Mouse (Mus musculus) ES-E14 (cell line): ENCODE results near the gene Tpst1. TPM values are rescaled to one million over a fixed set of nuclear protein-coding genes. Genes with fewer than 3 reads are reported as not detected.

Source experiments
- DNase-seq: peaks from one replicate; pipeline ENCODE4 v3.0.0-alpha.2; 2013; ENCODE audit warnings: low read depth, low spot score
- H3K27ac ChIP-seq: 2 replicates; pipeline ENCODE4 v1.5.1; 2012; ENCODE audit warnings: low read depth, mild to moderate bottlenecking, low read length, moderate library complexity, mixed read lengths; ENCODE audit not compliant: poor library complexity, insufficient read depth, severe bottlenecking
- H3K36me3 ChIP-seq: 2 replicates; pipeline ENCODE4 v1.6.1; 2012; ENCODE audit warnings: mild to moderate bottlenecking, low read length, moderate library complexity, mixed read lengths; ENCODE audit not compliant: control insufficient read depth, poor library complexity, insufficient read depth, severe bottlenecking
- H3K4me1 ChIP-seq, 2 experiments: fragments of 150-350 bp in 1 of 2; sonication (generic) in 1 of 2; 2 replicates each; pipeline ENCODE4 v1.6.1; 2012; ENCODE audit warnings: low read length in 2 of 2, mild to moderate bottlenecking in 1 of 2, mixed read lengths in 1 of 2; ENCODE audit not compliant: control insufficient read depth in 2 of 2, insufficient read depth in 2 of 2, poor library complexity in 1 of 2
- H3K4me3 ChIP-seq, 2 experiments: fragments of 150-350 bp in 1 of 2; sonication (generic) in 1 of 2; 2 replicates each; pipeline ENCODE4 v1.5.1; 2012; ENCODE audit warnings: low read length in 2 of 2, low read depth in 1 of 2, mild to moderate bottlenecking in 1 of 2, mixed read lengths in 1 of 2; ENCODE audit not compliant: insufficient read depth in 1 of 2, poor library complexity in 1 of 2, severe bottlenecking in 1 of 2
- H3K9ac ChIP-seq: 2 replicates; pipeline ENCODE4 v1.6.1; 2012; ENCODE audit warnings: low read depth, mild to moderate bottlenecking, low read length, mixed read lengths; ENCODE audit not compliant: poor library complexity, insufficient read depth, severe bottlenecking
- H3K9me3 ChIP-seq: fragments of 150-350 bp; sonication (generic); 2 replicates; pipeline ENCODE4 v1.6.1; 2012; ENCODE audit warnings: low read depth, mild to moderate bottlenecking, low read length; ENCODE audit not compliant: control insufficient read depth, insufficient read depth
- CHD2 ChIP-seq: IDR thresholded peaks from 2 replicates; pipeline ENCODE4 v1.6.1; 2014; ENCODE audit warnings: mild to moderate bottlenecking, low read depth, low read length, inconsistent platforms
- HCFC1 ChIP-seq: IDR thresholded peaks from 2 replicates; pipeline ENCODE4 v1.6.1; 2012; ENCODE audit warnings: low read length, inconsistent platforms, borderline replicate concordance; ENCODE audit not compliant: insufficient read depth
- MAFK ChIP-seq: IDR thresholded peaks from 2 replicates; pipeline ENCODE4 v1.6.1; 2014; ENCODE audit warnings: mild to moderate bottlenecking, low read depth, low read length, inconsistent platforms; ENCODE audit not compliant: insufficient read depth
- ZC3H11A ChIP-seq: IDR thresholded peaks from 2 replicates; pipeline ENCODE4 v1.6.1; 2012; ENCODE audit warnings: low read depth, mild to moderate bottlenecking, inconsistent platforms, low read length, borderline replicate concordance
- ZNF384 ChIP-seq: IDR thresholded peaks from 2 replicates; pipeline ENCODE4 v1.6.1; 2012; ENCODE audit warnings: low read depth, low read length, inconsistent platforms
- in situ Hi-C, 2 experiments: fragments of 600-800 bp; cut with MboI; formaldehyde crosslinking; loops; one replicate each; pipeline ENCODE4 v1.15.1; 2025; ENCODE audit warnings: low sequenced_read_pairs in 2 of 2, inconsistent platforms in 1 of 2; ENCODE audit not compliant: unreplicated experiment in 2 of 2
- total RNA-seq: library from RNA; depleted of rRNA; stranded (reverse); fragments of 300-350 nt; gene quantifications from 2 replicates; pipeline ENCODE4 v1.2.3, GENCODE M21; 2012; rRNA removed

Tpst1 gene
- total RNA-seq, 1 experiment, result 51.4 TPM

DNA sequence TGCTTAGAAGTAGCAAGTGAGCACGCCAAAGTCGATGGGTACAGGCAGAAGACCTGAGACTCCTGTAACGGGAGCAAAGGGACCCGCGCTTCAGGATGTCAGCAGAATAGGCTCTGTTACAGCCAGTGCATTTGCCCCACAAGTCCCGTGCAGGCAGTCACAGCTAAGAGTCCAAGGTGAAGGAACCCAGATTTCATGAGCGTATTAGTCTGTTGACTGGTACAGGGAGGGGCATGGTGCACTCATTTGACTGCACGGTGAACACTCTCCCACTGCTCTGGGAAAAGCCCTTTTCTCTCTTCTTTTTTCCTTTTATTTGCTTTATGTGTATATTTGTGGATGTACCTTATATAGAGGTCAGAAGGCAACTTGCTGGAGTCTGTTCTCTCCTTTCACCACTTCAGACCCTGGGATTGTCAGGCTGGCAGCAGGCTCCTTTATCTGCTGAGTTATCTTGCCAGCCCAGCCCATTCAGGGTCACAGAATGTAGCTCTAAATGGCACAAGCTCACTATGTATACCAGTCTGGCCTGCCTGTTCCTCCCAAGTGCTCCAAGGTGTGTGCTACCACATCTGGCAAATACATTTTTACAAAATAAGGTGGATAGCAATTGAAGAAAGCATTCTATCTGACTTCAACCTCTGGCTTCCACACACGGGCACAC is 111.2 kb downstream of the Tpst1 start:
- H3K4me3 ChIP-seq, result no peak overlapping the region
- no peak overlapping the region for H3K9ac ChIP-seq
- no peaks in the 10 kb centered on the region for H3K9me3 ChIP-seq
- in situ Hi-C loops, result no loop called here
- H3K4me1 ChIP-seq, result peaks cover 5 to 7% of the 10 kb centered on the region in 2 experiments; a peak in 3 of 4 replicates
- no peak for DNase-seq
- no peak for TF ChIP-seq CHD2
- no peak for TF ChIP-seq ZNF384
- no peak for TF ChIP-seq ZC3H11A
- TF ChIP-seq MAFK, result no peak
- TF ChIP-seq HCFC1, result no peak
- 0 out of 2 replicates have a peak, but pooled peaks cover 2% of the 10 kb centered on the region for H3K36me3 ChIP-seq
- no peak overlapping the region for H3K27ac ChIP-seq

DNA sequence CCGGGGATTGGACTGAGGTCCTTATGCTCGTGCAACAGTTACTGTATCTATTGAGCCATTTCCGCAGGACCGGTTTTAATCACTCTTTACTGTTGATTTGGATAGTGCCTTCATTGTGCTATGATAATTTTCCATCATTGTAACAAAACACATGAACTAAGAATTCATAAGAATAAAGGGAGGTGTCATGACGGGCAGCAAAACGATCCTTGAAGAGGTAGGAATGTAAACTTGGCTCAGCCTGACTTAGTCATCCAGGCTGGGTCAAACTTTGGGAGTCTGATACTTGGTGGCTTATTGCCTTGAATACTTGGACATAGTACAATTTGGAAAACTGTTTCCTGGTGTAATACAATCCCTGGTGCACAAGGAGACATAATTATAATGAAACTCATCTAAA is 112.2 kb downstream of the Tpst1 start:
- in situ Hi-C loops, result no loop called here
- Histone ChIP-seq H3K27ac (no peak overlapping the region), H3K9ac (no peak overlapping the region), H3K9me3 (no peaks in the 10 kb centered on the region), H3K36me3 (0 out of 2 replicates have a peak, but pooled peaks cover 2% of the 10 kb centered on the region), H3K4me3 (no peak overlapping the region), H3K4me1 (peaks cover 5 to 7% of the 10 kb centered on the region in 2 experiments; a peak in 3 of 4 replicates)
- DNase-seq, result no peak
- TF ChIP-seq ZNF384, result no peak
- TF ChIP-seq HCFC1, result no peak
- TF ChIP-seq MAFK, result no peak
- no peak for TF ChIP-seq CHD2
- no peak for TF ChIP-seq ZC3H11A

Other genes starting within 250 kb of the Tpst1 start
- 156 and 213 TPM in 2 replicates for gene Sumf2, start 226.3 kb upstream of the Tpst1 start, total RNA-seq
- 738 and 874 TPM in 2 replicates for gene Chchd2, start 185.9 kb upstream of the Tpst1 start, total RNA-seq
- gene Zbed5, start 177.6 kb upstream of the Tpst1 start, total RNA-seq, result 15.7 and 16.6 TPM in 2 replicates
- 6.4 and 7.2 TPM in 2 replicates for gene Phkg1, start 174.8 kb upstream of the Tpst1 start, total RNA-seq
- 1.1 and 2.9 TPM in 2 replicates for gene Nupr1l, start 164.8 kb upstream of the Tpst1 start, total RNA-seq
- gene Vkorc1l1, start 131.4 kb upstream of the Tpst1 start, total RNA-seq, result 48.1 and 58.9 TPM in 2 replicates
- gene Gusb, start 70.3 kb upstream of the Tpst1 start, total RNA-seq, result 29.0 and 53.5 TPM in 2 replicates
- gene Asl, start 44.1 kb upstream of the Tpst1 start, total RNA-seq, result 27.2 and 31.8 TPM in 2 replicates
- gene Crcp, start 44.0 kb upstream of the Tpst1 start, total RNA-seq, result 21.1 and 30.8 TPM in 2 replicates
- 1.0 and 1.2 TPM in 2 replicates for gene Kctd7, start 71.5 kb downstream of the Tpst1 start, total RNA-seq
- 17.0 and 18.2 TPM in 2 replicates for gene Rabgef1, start 98.5 kb downstream of the Tpst1 start, total RNA-seq
- 83.1 and 92.9 TPM in 2 replicates for gene Tmem248, start 143.8 kb downstream of the Tpst1 start, total RNA-seq
- gene Sbds, start 182.2 kb downstream of the Tpst1 start, total RNA-seq, result 50.6 and 61.0 TPM in 2 replicates
- gene Tyw1, start 182.3 kb downstream of the Tpst1 start, total RNA-seq, result 87.9 and 135 TPM in 2 replicates